Mouse (Mus musculus) midbrain, embryonic 11.5 days (tissue): ENCODE measurements around the gene Gabrb1. TPM values are rescaled to one million over a fixed set of nuclear protein-coding genes. Genes with fewer than 3 reads are reported as not detected.
"Not testable (repeated sequence)": the region's sequence is repeated elsewhere in the genome, so short reads cannot be mapped to it uniquely, and the experiment has no call there.

ENCODE experiments used
- ATAC-seq: fragments of 200-750 bp; cut with Nextera tagmentation; 2 replicates; pipeline ENCODE4 v1.8.0; 2017; ENCODE audit warnings: moderate TSS enrichment, moderate library complexity; ENCODE audit not compliant: low FRiP score
- DNase-seq: peaks from one replicate; pipeline ENCODE4 v3.0.0; 2015; ENCODE audit warnings: low spot score; ENCODE audit errors: missing footprints
- H3K27ac ChIP-seq: fragments of 300-500 bp; sonication (generic); 2 replicates; pipeline ENCODE4 v1.5.1; 2014; ENCODE audit warnings: low read depth, low read length
- H3K27me3 ChIP-seq: fragments of 300-500 bp; sonication (generic); 2 replicates; pipeline ENCODE4 v1.6.1; 2014; ENCODE audit warnings: mild to moderate bottlenecking, low read length, moderate library complexity, mixed read lengths; ENCODE audit not compliant: control insufficient read depth, insufficient read depth
- H3K36me3 ChIP-seq: fragments of 300-500 bp; sonication (generic); 2 replicates; pipeline ENCODE4 v1.6.1; 2014; ENCODE audit warnings: mild to moderate bottlenecking, low read length, moderate library complexity, mixed read lengths; ENCODE audit not compliant: control insufficient read depth, insufficient read depth
- H3K4me1 ChIP-seq: fragments of 300-500 bp; sonication (generic); 2 replicates; pipeline ENCODE4 v1.6.1; 2014; ENCODE audit warnings: low read length; ENCODE audit not compliant: control insufficient read depth, insufficient read depth
- H3K4me2 ChIP-seq: fragments of 300-500 bp; sonication (generic); 2 replicates; pipeline ENCODE4 v1.6.1; 2014; ENCODE audit warnings: mild to moderate bottlenecking, moderate library complexity
- H3K4me3 ChIP-seq: fragments of 300-500 bp; sonication (generic); 2 replicates; pipeline ENCODE4 v1.5.1; 2014; ENCODE audit warnings: low read depth, low read length
- H3K9ac ChIP-seq: fragments of 300-500 bp; sonication (generic); 2 replicates; pipeline ENCODE4 v1.6.1; 2014; ENCODE audit warnings: low read length
- H3K9me3 ChIP-seq: fragments of 300-500 bp; sonication (generic); 2 replicates; pipeline ENCODE4 v1.6.1; 2016; ENCODE audit warnings: low read length; ENCODE audit not compliant: control insufficient read depth
- WGBS: fragments of 180-500 bp; shearing (Covaris S2); extraction: QIAGEN DNeasy Blood & Tissue Kit; methylation state at CpG from one replicate; pipeline ENCODE4 v1.1.7; 2014; 5-methylcytosine and 5-hydroxymethylcytosine counted together
- polyA plus RNA-seq: library from polyadenylated mRNA; unstranded; fragments of >200 nt; fragmentation: Nextera tagmentation; extraction: Ambion mirVana; gene quantifications from 2 replicates; pipeline ENCODE4 v1.2.1, GENCODE M21; 2014

Gene Gabrb1
- polyA plus RNA-seq, 1 experiment from 2014 or later: 0.90 TPM

- H3K36me3 ChIP-seq: peaks cover 12% of the 10 kb centered on the region
Observed at GRCm38 (mm10) chr5:72155686-72156085, 497.8 kb downstream of the Gabrb1 start.

GRCm38 (mm10) chr5:72156598-72156997 is 498.7 kb downstream of the Gabrb1 start:
- no peak overlapping the region for H3K9ac ChIP-seq
- no peak overlapping the region for H3K27ac ChIP-seq
- H3K27me3 ChIP-seq: no peaks in the 10 kb centered on the region
- H3K9me3 ChIP-seq: no peaks in the 10 kb centered on the region
- H3K36me3 ChIP-seq: peaks cover 15% of the 10 kb centered on the region
- no peaks in the 10 kb centered on the region for H3K4me1 ChIP-seq
- DNase-seq (no peak), ATAC-seq (no peak)
- no peak overlapping the region for H3K4me3 ChIP-seq
- WGBS: 96% methylated on average over 5 of the region's 5 CpGs
- no peak overlapping the region for H3K4me2 ChIP-seq

More at GRCm38 (mm10) chr5:72155686-72156085, 497.8 kb downstream of the Gabrb1 start:
- H3K9ac ChIP-seq, ATAC-seq, DNase-seq, H3K4me2 ChIP-seq, H3K27me3 ChIP-seq, H3K9me3 ChIP-seq, H3K4me1 ChIP-seq, H3K27ac ChIP-seq, H3K4me3 ChIP-seq: not testable (repeated sequence)
- WGBS: 80% methylated on average over 3 of the region's 3 CpGs

- WGBS: 94% methylated on average over 12 of the region's 12 CpGs
- no peak for ATAC-seq
Observed at GRCm38 (mm10) chr5:72158667-72159066, 500.8 kb downstream of the Gabrb1 start.

GRCm38 (mm10) chr5:72159537-72159936 is 501.6 kb downstream of the Gabrb1 start:
- ATAC-seq: no peak
- Histone ChIP-seq H3K4me2 (no peak overlapping the region), H3K4me1 (no peaks in the 10 kb centered on the region), H3K9ac (no peak overlapping the region), H3K36me3 (peaks cover 15% of the 10 kb centered on the region), H3K27ac (no peak overlapping the region), H3K4me3 (no peak overlapping the region), H3K27me3 (no peaks in the 10 kb centered on the region), H3K9me3 (no peaks in the 10 kb centered on the region)
- no peak for DNase-seq
- WGBS: 84% methylated on average over 6 of the region's 6 CpGs

More at GRCm38 (mm10) chr5:72158667-72159066, 500.8 kb downstream of the Gabrb1 start:
- H3K4me3 ChIP-seq: no peak overlapping the region
- no peak overlapping the region for H3K4me2 ChIP-seq
- no peaks in the 10 kb centered on the region for H3K27me3 ChIP-seq
- H3K9ac ChIP-seq: no peak overlapping the region
- no peak for DNase-seq
- peaks cover 15% of the 10 kb centered on the region for H3K36me3 ChIP-seq
- no peaks in the 10 kb centered on the region for H3K9me3 ChIP-seq
- H3K4me1 ChIP-seq: no peaks in the 10 kb centered on the region
- H3K27ac ChIP-seq: no peak overlapping the region

- Histone ChIP-seq H3K36me3 (peaks cover 15% of the 10 kb centered on the region), H3K4me1 (no peaks in the 10 kb centered on the region), H3K9ac (no peak overlapping the region), H3K27me3 (no peaks in the 10 kb centered on the region), H3K4me2 (no peak overlapping the region), H3K27ac (no peak overlapping the region), H3K9me3 (no peaks in the 10 kb centered on the region), H3K4me3 (no peak overlapping the region)
- WGBS: 92% methylated on average over 11 of the region's 11 CpGs
- DNase-seq (no peak), ATAC-seq (no peak)
Observed at GRCm38 (mm10) chr5:72160781-72161485, 503.0 kb downstream of the Gabrb1 start.

- ATAC-seq (no peak), DNase-seq (no peak)
- Histone ChIP-seq H3K27me3 (no peaks in the 10 kb centered on the region), H3K36me3 (peaks cover 15% of the 10 kb centered on the region), H3K4me3 (no peak overlapping the region), H3K9me3 (no peaks in the 10 kb centered on the region), H3K4me2 (no peak overlapping the region), H3K9ac (no peak overlapping the region), H3K4me1 (peaks cover 8% of the 10 kb centered on the region), H3K27ac (no peak overlapping the region)
- WGBS: 93% methylated on average over 5 of the region's 5 CpGs
Observed at GRCm38 (mm10) chr5:72162855-72163254, 504.9 kb downstream of the Gabrb1 start.

GRCm38 (mm10) chr5:72164386-72164785 is 506.5 kb downstream of the Gabrb1 start:
- Histone ChIP-seq H3K27ac (no peak overlapping the region), H3K9ac (no peak overlapping the region), H3K36me3 (peaks cover 9% of the 10 kb centered on the region; the same call in 1 of the 2 replicates)

GRCm38 (mm10) chr5:72167594-72168284 is 509.8 kb downstream of the Gabrb1 start, which contains the start of gene Commd8:
TSS of gene Commd8 (minus strand) at chr5:72168189.
- Histone ChIP-seq H3K36me3 (no peaks in the 10 kb centered on the region), H3K9me3 (no peaks in the 10 kb centered on the region), H3K4me3 (peak within 1 kb of the TSS; percentile 76), H3K9ac (peak within 1 kb of the TSS; percentile 86), H3K27me3 (no peaks in the 10 kb centered on the region), H3K27ac (peak within 1 kb of the TSS; percentile 48; the same call in 1 of the 2 replicates), H3K4me2 (peak within 1 kb of the TSS; percentile 89), H3K4me1 (peaks cover 8% of the 10 kb centered on the region)
- WGBS: under 1% methylated on average over 38 of the region's 38 CpGs
- DNase-seq (peak; percentile 99), ATAC-seq (peak; percentile 94)

More at GRCm38 (mm10) chr5:72164386-72164785, 506.5 kb downstream of the Gabrb1 start:
- Histone ChIP-seq H3K4me1 (peaks cover 8% of the 10 kb centered on the region), H3K9me3 (no peaks in the 10 kb centered on the region), H3K4me3 (no peak overlapping the region), H3K27me3 (no peaks in the 10 kb centered on the region), H3K4me2 (no peak overlapping the region)
- 89% methylated on average over 7 of the region's 7 CpGs for WGBS
- no peak for DNase-seq
- no peak for ATAC-seq

GRCm38 (mm10) chr5:72168285-72168621 is 510.3 kb downstream of the Gabrb1 start:
- Histone ChIP-seq H3K27ac (no peak overlapping the region), H3K9me3 (no peaks in the 10 kb centered on the region), H3K4me2 (peak overlapping the region; percentile 89), H3K9ac (no peak overlapping the region; the same call in 1 of the 2 replicates), H3K27me3 (no peaks in the 10 kb centered on the region), H3K36me3 (no peaks in the 10 kb centered on the region), H3K4me3 (peak overlapping the region; percentile 76), H3K4me1 (peaks cover 8% of the 10 kb centered on the region)
- no peak for DNase-seq
- peak; percentile 80 for ATAC-seq
- 0% methylated on average over 4 of the region's 4 CpGs for WGBS
